Mouse (Mus musculus): Measurements from ENCODE around the gene Olfr403. TPM values are rescaled to one million over a fixed set of nuclear protein-coding genes. Genes with fewer than 3 reads are reported as not detected.
"Not testable (repeated sequence)": the region's sequence is repeated elsewhere in the genome, so short reads cannot be mapped to it uniquely, and the experiment has no call there.

Gene Olfr403
- not detected for total RNA-seq (2021)
- long read RNA-seq, experiment 1 = 0 reads
- long read RNA-seq, experiment 2 = 0 reads

DNA sequence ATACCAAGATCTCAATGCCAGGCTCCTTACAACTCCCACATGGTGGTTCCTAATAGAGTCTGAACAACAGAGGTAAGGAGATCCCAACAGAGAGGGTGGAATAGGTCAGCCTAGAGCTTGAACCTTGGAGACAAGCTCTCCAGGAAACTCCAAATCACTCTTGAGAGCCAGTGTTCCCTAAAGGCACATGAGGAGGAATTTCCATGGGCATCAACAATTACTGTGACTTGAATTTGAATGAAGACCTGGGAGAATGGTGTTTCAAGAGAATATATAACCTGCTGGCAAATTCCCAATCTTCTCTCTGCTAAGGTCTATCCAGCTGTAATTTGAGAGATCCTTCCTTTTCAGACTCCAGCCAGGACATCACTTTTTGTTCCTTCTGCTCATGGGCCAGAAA lies at the start of gene Olfr403:
Gene Olfr403, plus strand, starts transcription at position 301 of the 400 bp plus-strand sequence.
- no peak for DNase-seq (ENCODE audit: low spot score in 2 of 2)

DNA sequence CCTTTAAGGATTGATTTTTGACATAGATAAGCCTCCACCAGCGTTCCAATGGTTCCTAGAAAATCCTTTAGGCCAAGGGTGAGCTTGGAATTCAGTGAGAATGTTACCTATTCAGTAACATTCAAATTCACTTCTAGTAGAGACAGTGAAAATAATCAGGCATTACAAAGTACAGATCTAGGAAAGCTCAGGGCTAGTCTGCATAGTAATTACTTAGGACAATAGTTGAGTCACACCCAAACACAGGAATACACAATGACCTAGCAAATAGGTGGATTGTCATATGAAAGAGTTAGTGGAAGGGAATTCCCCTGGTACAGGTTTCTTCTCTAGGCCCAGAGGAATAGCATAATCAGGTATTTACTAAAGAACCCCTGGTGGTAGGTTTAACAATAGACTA lies 46.0 kb upstream of the Olfr403 start:
- DNase-seq (ENCODE audit: low spot score in 2 of 2) = not testable (repeated sequence)

DNA sequence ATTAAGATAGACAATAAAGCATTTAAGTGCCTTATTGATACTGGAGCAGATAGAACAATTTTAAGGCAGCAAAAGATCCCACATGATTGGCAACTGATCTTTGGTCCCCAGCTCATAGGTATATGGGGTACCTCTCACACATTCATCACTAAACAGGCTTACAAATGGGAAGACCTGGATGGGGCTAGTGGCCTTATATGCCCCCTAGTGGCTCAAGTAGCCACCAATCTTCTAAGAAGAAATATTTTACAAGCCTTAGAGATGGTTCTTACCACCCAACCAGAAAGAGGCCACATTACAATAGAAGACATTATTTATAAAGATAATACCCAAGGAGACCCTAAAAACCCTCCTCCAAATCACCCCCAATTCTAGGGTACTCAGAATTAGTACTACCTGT lies 40.2 kb upstream of the Olfr403 start:
- DNase-seq (ENCODE audit: low spot score in 2 of 2) = no peak

DNA sequence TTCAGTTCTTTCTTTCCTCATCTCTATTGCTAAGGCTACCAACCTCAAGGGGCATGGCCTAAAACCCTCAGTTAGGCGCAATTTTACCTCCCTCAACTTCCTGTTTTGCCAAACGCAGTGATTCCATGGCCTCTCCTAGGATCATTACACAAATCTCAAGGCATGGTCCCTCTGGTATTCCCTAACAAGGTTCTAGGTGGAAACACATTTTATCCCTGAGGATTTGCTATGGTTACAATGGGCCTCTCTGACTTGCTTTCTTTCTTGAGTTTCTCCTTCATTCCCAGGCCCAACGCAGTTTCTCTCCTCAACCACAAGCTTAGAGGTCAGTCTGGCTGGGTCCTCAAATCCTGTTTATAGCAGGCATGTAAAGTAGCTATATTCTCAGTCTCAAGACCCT lies 32.8 kb upstream of the Olfr403 start, which contains the start of gene Olfr402:
Gene Olfr402, plus strand, starts transcription at position 301 of the 400 bp plus-strand sequence.
- DNase-seq (ENCODE audit: low spot score in 2 of 2) = no peak

DNA sequence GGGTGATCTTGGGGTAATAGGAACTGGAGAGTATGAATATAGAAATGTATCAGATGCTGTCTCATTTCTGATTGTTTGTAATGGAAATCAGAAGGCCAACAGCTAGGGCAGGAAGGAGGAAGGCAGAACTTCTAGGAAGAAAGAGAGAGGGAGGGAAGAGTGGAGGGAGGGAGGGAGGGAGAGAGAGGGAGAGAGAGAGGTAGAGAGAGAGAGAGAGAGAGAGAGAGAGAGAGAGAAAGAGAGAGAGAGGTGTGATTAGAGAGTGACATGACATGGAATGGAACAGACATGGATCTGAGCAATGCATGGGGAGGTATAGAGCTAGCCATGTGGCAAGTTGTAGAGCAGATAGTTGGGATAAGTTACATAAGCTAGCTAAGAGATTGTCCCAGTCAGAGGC lies 17.3 kb upstream of the Olfr403 start:
- DNase-seq (ENCODE audit: low spot score in 2 of 2) = no peak

DNA sequence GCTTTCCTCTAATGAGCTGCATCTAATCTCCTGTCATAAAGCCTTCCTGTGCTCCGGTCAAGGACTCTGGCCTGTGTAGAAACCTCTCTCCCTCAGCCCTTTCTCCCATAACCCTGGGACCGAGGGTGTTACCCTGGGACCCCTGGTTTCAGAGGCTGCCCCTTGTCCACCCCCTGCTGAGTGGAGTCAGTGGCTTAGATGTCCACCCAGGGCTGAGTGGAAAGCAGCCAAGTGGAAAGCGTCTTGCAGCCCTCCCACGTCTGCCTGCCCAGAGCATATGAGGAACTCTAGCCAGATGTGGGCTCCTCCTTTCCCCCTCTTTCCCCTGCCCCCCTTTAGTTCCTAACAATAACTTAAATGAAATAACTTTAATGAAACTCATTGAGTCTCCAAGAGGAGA lies 2.9 kb upstream of the Olfr403 start:
- DNase-seq (ENCODE audit: low spot score in 2 of 2) = no peak

DNA sequence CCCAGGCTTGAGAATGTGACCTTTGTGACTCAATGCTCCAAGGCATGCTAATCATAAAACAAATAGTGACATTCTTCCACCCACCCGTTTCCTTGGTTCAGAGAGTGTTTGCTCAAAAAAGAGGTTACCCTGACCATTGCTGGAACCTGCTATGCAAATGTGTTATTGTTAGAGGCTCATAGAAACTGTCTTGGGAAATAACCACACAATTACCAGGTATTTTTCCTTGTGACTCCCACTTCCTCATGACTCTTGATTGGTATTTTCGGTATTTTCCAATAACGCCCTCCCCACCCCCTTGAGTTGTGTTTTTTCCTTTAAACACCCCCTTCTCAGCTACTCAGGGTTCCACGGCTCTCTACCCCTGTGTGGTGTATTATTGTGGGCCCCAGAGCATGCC lies 2.3 kb upstream of the Olfr403 start:
- no peak for DNase-seq (ENCODE audit: low spot score in 2 of 2)

DNA sequence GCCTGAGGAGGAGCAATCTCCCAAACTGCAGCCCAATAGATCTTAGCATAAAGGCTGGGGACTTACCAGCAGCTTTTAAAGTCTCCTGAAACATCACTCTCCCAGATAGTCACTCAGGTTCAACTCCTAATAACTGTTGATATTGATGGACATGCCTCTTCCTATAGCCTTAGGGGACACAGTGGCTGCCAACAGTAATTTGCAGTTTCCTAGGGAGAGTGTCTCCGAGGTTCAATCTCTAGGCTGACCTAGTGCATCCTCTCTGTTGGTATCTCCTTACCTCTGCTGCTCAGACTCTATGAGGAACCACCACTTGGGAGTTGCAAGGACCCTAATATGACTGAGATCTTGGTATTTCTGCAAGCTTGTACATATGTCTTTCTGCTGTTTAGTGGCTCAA lies 25.2 kb downstream of the Olfr403 start, which contains the start of gene Olfr43:
Gene Olfr43, minus strand, starts transcription at position 101 of the 400 bp plus-strand sequence.
- DNase-seq (ENCODE audit: low spot score in 2 of 2) = no peak

DNA sequence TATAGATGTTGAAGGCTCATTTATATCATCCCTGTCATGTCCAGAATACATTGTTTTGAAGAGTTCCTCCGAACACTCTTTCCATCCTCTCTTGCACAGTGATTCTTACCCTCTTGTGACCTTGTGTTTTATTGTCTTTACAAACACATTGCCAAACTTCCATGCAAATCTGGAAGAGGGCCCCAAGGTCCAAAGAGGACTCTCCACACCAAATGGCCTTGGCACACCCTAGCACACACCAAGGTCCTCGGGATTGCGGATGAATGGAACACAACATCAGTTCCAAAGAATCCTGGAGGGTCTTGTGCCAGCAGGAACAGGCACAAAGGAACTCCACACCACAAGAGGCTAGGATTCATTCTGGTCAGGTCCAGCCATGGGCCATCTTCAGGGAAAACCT lies 55.2 kb downstream of the Olfr403 start:
- DNase-seq (ENCODE audit: low spot score in 2 of 2) = no peak

Other genes with a start within 250 kb of the Olfr403 start
- gene Olfr23, start 249.6 kb upstream of the Olfr403 start, total RNA-seq (2021) = not detected
- gene Olfr397, start 225.4 kb upstream of the Olfr403 start, total RNA-seq (2021) = not detected
- not detected for gene Olfr398, start 195.8 kb upstream of the Olfr403 start, total RNA-seq (2021)
- not detected for gene Olfr139, start 129.7 kb upstream of the Olfr403 start, total RNA-seq (2021)
- gene Olfr399, start 129.6 kb upstream of the Olfr403 start, total RNA-seq (2021) = not detected
- not detected for gene Zfp616, start 116.3 kb upstream of the Olfr403 start, total RNA-seq (2021)
- gene Olfr401, start 72.5 kb upstream of the Olfr403 start, total RNA-seq (2021) = not detected
- gene Olfr402, start 32.7 kb upstream of the Olfr403 start, total RNA-seq (2021) = not detected
- not detected for gene Olfr43, start 25.1 kb downstream of the Olfr403 start, total RNA-seq (2021)
- gene Olfr406, start 73.6 kb downstream of the Olfr403 start, total RNA-seq (2021) = not detected
- gene Olfr59, start 97.5 kb downstream of the Olfr403 start, total RNA-seq (2021) = not detected
- gene Olfr410, start 151.8 kb downstream of the Olfr403 start, total RNA-seq (2021) = not detected
- gene Olfr411, start 166.4 kb downstream of the Olfr403 start, total RNA-seq (2021) = not detected
- gene Olfr412, start 175.8 kb downstream of the Olfr403 start, total RNA-seq (2021) = not detected

Data from gastrocnemius, postnatal 4 days (tissue).